Comparison of ENCODE assay signal across 20 mouse cellular contexts in the genomic region with DNA sequence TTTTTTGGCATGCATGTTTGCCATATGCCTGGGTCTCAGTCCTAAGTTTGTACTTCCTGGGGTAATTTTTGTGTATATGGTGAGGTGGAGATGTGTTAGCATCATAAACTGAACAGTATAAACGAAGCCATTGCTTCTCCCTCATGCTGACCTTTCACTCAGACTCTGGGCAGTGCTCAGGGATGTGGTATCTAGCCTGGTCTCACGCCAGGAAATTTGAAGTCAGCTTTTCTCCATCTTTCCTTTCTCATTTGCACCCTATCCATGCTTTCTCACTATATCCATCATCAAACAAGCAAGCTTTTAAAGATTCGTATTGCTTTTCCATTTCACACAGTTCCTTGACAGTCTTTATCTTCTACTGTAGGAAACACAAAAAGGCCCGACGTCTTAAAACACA.
"Had no signal": no experiment of that assay in that cellular context is flagged by ENCODE, and none has a peak within 500 bp of the region (broad histone marks: within the 10 kb centered on the region; RNA-seq: fewer than 3 reads in every experiment).

No protein-coding gene starts in this region.

- H3K4me1 ChIP-seq: liver, embryonic 12.5 days had no signal

- H3K4me3 ChIP-seq: liver, embryonic 12.5 days; lung, embryonic 15.5 days; midbrain, embryonic 10.5 days; midbrain, embryonic 12.5 days; myocyte; neural tube, embryonic 13.5 days; neural tube, embryonic 15.5 days had no signal

- DNase-seq: lung, adult 18-20 months; lung, postnatal 4 days; midbrain, embryonic 14.5 days; retina, postnatal 1 day; right cerebral cortex, adult 18-20 months; right cerebral cortex, postnatal 25 days; right cerebral cortex, postnatal 4 days; spleen, adult 18-20 months; thymus, adult 18-20 months; thymus, postnatal 14 days; thymus, postnatal 36 days had no signal

- H3K4me2 ChIP-seq: liver, embryonic 12.5 days; lung, embryonic 15.5 days; midbrain, embryonic 12.5 days; neural tube, embryonic 13.5 days; neural tube, embryonic 15.5 days had no signal

- ATAC-seq: liver, embryonic 12.5 days; midbrain, embryonic 16.5 days had no signal

- H3K36me3 ChIP-seq: liver, embryonic 12.5 days; lung, embryonic 15.5 days; midbrain, embryonic 10.5 days; midbrain, embryonic 12.5 days; neural tube, embryonic 13.5 days; neural tube, embryonic 15.5 days had no signal

- H3K9ac ChIP-seq: liver, embryonic 12.5 days; liver, embryonic 14.5 days; lung, embryonic 15.5 days; midbrain, embryonic 12.5 days; neural tube, embryonic 13.5 days; neural tube, embryonic 15.5 days had no signal

- H3K27me3 ChIP-seq: liver, embryonic 12.5 days; lung, embryonic 15.5 days; midbrain, embryonic 12.5 days; neural tube, embryonic 13.5 days; neural tube, embryonic 15.5 days had no signal

- H3K27ac ChIP-seq: liver, embryonic 12.5 days; liver, embryonic 14.5 days; lung, embryonic 15.5 days; midbrain, embryonic 10.5 days; midbrain, embryonic 12.5 days; neural tube, embryonic 13.5 days; neural tube, embryonic 15.5 days had no signal

- H3K9me3 ChIP-seq: liver, embryonic 12.5 days; lung, embryonic 15.5 days; midbrain, embryonic 10.5 days; midbrain, embryonic 12.5 days; neural tube, embryonic 13.5 days; neural tube, embryonic 15.5 days had no signal
